In genomic region chr12:55467331-55468180, GRCm38 (mm10) we compare ENCODE assay signal across 19 mouse cellular contexts. TPM values are rescaled to one million over a fixed set of nuclear protein-coding genes. Genes with fewer than 3 reads are reported as not detected.
DNase-seq lines count a peak whose midpoint lies in the region; ATAC-seq and TF ChIP-seq lines count a peak whose summit lies in the region.
"Had no signal": no experiment of that assay in that cellular context is flagged by ENCODE, and none has a peak within 500 bp of the region (broad histone marks: within the 10 kb centered on the region; RNA-seq: fewer than 3 reads in every experiment).

No protein-coding gene starts in this region.

- no peaks in the 10 kb centered on the region for H3K36me3 ChIP-seq in liver, adult 2 months (ENCODE audit: control insufficient read depth, insufficient read depth, low read length)
- no peaks in the 10 kb centered on the region for H3K36me3 ChIP-seq in liver, embryonic 11.5 days (ENCODE audit: control insufficient read depth, insufficient read depth, low read length)
- H3K36me3 ChIP-seq in midbrain, embryonic 11.5 days (ENCODE audit: control insufficient read depth, insufficient read depth, low read length): no peaks in the 10 kb centered on the region
- H3K36me3 ChIP-seq in midbrain, embryonic 15.5 days (replicated peaks): no peaks in the 10 kb centered on the region
- H3K36me3 ChIP-seq: embryonic facial prominence, embryonic 15.5 days; limb, embryonic 12.5 days; midbrain, embryonic 12.5 days had no signal

- TF ChIP-seq CTCF in liver, adult 2 months (IDR thresholded peaks at IDR 0.05; ENCODE audit: low read depth, low read length): no peak

- WGBS in liver, adult 2 months: 43% methylated on average over 10 of the region's 10 CpGs
- WGBS in liver, embryonic 11.5 days: 28% methylated on average over 10 of the region's 10 CpGs
- 39% methylated on average over 10 of the region's 10 CpGs for WGBS in midbrain, embryonic 11.5 days
- 55% methylated on average over 10 of the region's 10 CpGs for WGBS in midbrain, embryonic 15.5 days

- no peaks in the 10 kb centered on the region for H3K9me3 ChIP-seq in liver, embryonic 11.5 days (ENCODE audit: control insufficient read depth, low read length)
- no peaks in the 10 kb centered on the region for H3K9me3 ChIP-seq in midbrain, embryonic 11.5 days (ENCODE audit: control insufficient read depth, low read length)
- H3K9me3 ChIP-seq in midbrain, embryonic 15.5 days: no peaks in the 10 kb centered on the region
- H3K9me3 ChIP-seq: embryonic facial prominence, embryonic 15.5 days; limb, embryonic 12.5 days; midbrain, embryonic 12.5 days had no signal

- no peaks in the 10 kb centered on the region for H3K79me2 ChIP-seq in liver, adult 2 months (ENCODE audit: control insufficient read depth, insufficient read depth, low read length)

- peak overlapping the region; percentile 59 for H3K27ac ChIP-seq in liver, adult 2 months (replicated peaks; ENCODE audit: insufficient read depth, low read depth, low read length)
- H3K27ac ChIP-seq in liver, embryonic 11.5 days (ENCODE audit: low read depth, low read length): no peak overlapping the region
- no peak overlapping the region for H3K27ac ChIP-seq in midbrain, embryonic 11.5 days (ENCODE audit: low read depth, low read length)
- no peak overlapping the region for H3K27ac ChIP-seq in midbrain, embryonic 15.5 days
- H3K27ac ChIP-seq: limb, embryonic 12.5 days; midbrain, embryonic 12.5 days had no signal

- ATAC-seq in liver, embryonic 11.5 days (replicated peaks; ENCODE audit: low FRiP score): no peak
- ATAC-seq in midbrain, embryonic 11.5 days (ENCODE audit: low FRiP score): peak; percentile 19; the same call in 1 of the 2 replicates
- ATAC-seq in midbrain, embryonic 15.5 days (replicated peaks): no peak
- ATAC-seq: Patski had no signal

- no peak overlapping the region for H3K4me2 ChIP-seq in liver, embryonic 11.5 days
- no peak overlapping the region for H3K4me2 ChIP-seq in midbrain, embryonic 11.5 days
- no peak overlapping the region for H3K4me2 ChIP-seq in midbrain, embryonic 15.5 days
- H3K4me2 ChIP-seq: embryonic facial prominence, embryonic 15.5 days; limb, embryonic 12.5 days; midbrain, embryonic 12.5 days had no signal

- H3K4me1 ChIP-seq in liver, adult 2 months (ENCODE audit: control insufficient read depth, insufficient read depth, low read length): peaks cover 27% of the 10 kb centered on the region
- peaks cover 9% of the 10 kb centered on the region; the same call in 1 of the 2 replicates for H3K4me1 ChIP-seq in liver, embryonic 11.5 days (replicated peaks; ENCODE audit: control insufficient read depth, insufficient read depth, low read length)
- peaks cover 23% of the 10 kb centered on the region for H3K4me1 ChIP-seq in midbrain, embryonic 11.5 days (ENCODE audit: control insufficient read depth, insufficient read depth, low read length)
- H3K4me1 ChIP-seq in midbrain, embryonic 15.5 days: peaks cover 28% of the 10 kb centered on the region

- TF ChIP-seq POLR2A in liver, adult 2 months (IDR thresholded peaks at IDR 0.05; ENCODE audit: extremely low read depth, insufficient read depth, low read length): 0 out of 2 replicates have a peak, but pooled peaks have one; percentile 24

- no peak overlapping the region for H3K4me3 ChIP-seq in liver, adult 2 months (ENCODE audit: insufficient read depth, low read depth, low read length)
- H3K4me3 ChIP-seq in liver, embryonic 11.5 days (ENCODE audit: low read depth, low read length): no peak overlapping the region
- H3K4me3 ChIP-seq in midbrain, embryonic 11.5 days (ENCODE audit: low read depth, low read length): no peak overlapping the region
- no peak overlapping the region for H3K4me3 ChIP-seq in midbrain, embryonic 15.5 days
- H3K4me3 ChIP-seq: embryonic facial prominence, embryonic 15.5 days; limb, embryonic 12.5 days; midbrain, embryonic 12.5 days had no signal

- H3K9ac ChIP-seq in liver, adult 2 months (ENCODE audit: low read depth, low read length): peak overlapping the region; percentile 26; the same call in 1 of the 2 replicates
- no peak overlapping the region for H3K9ac ChIP-seq in liver, embryonic 11.5 days (ENCODE audit: low read depth, low read length)
- H3K9ac ChIP-seq in midbrain, embryonic 11.5 days (ENCODE audit: low read length): no peak overlapping the region
- no peak overlapping the region for H3K9ac ChIP-seq in midbrain, embryonic 15.5 days
- H3K9ac ChIP-seq: embryonic facial prominence, embryonic 15.5 days; limb, embryonic 12.5 days; midbrain, embryonic 12.5 days had no signal

- H3K27me3 ChIP-seq in liver, adult 2 months (ENCODE audit: control insufficient read depth, insufficient read depth, low read length): no peaks in the 10 kb centered on the region
- no peaks in the 10 kb centered on the region for H3K27me3 ChIP-seq in liver, embryonic 11.5 days (replicated peaks; ENCODE audit: control insufficient read depth, insufficient read depth, low read length)
- no peaks in the 10 kb centered on the region for H3K27me3 ChIP-seq in midbrain, embryonic 11.5 days (ENCODE audit: control insufficient read depth, insufficient read depth, low read length)
- no peaks in the 10 kb centered on the region for H3K27me3 ChIP-seq in midbrain, embryonic 15.5 days (replicated peaks)
- H3K27me3 ChIP-seq: embryonic facial prominence, embryonic 15.5 days; Patski had no signal

- DNase-seq in embryo, embryonic 10 days (ENCODE audit: low spot score): peak; percentile 33
- DNase-seq in embryo, embryonic 9.5 days (ENCODE audit: extremely low spot score): no peak
- peak; percentile 98 for DNase-seq in liver, adult 2 months (ENCODE audit: extremely low read depth, low read depth, low spot score)
- DNase-seq in liver, embryonic 11.5 days (ENCODE audit: low spot score): no peak
- peak; percentile 84 for DNase-seq in midbrain, embryonic 11.5 days (ENCODE audit: low spot score, missing footprints)
- DNase-seq in thymus, postnatal 14 days: no peak
- no peak for DNase-seq in MN1 (ENCODE audit: low spot score)
- DNase-seq: B cell, adult 2 months; cerebellum, adult 11-12 months; gastrocnemius, postnatal 10 days; kidney, adult 8-10 months; kidney, postnatal 36 days; layer of hippocampus, adult 9-11 months; right cerebral cortex, adult 18-20 months had no signal

RNA-seq across cellular contexts. Expression of gene Nfkbia, which starts 24.9 kb away (rescaled TPM):
- 85.6 and 110 TPM in 2 replicates for total RNA-seq in liver, adult 2 months (2014; rRNA removed)
- polyA plus RNA-seq in liver, adult 2 months (2012; rRNA removed): 75.3 and 76.4 TPM in 2 replicates
- 25.8 TPM in 2 replicates for polyA plus RNA-seq in liver, embryonic 11.5 days (2014; fragmentation: Nextera tagmentation; extraction: Ambion mirVana)
- 43.1 and 45.0 TPM in 2 replicates for polyA plus RNA-seq in midbrain, embryonic 11.5 days (2014; fragmentation: Nextera tagmentation; extraction: Ambion mirVana)
- 60.0 and 63.8 TPM in 2 replicates for polyA plus RNA-seq in midbrain, embryonic 15.5 days (2015; fragmentation: Nextera tagmentation; extraction: Ambion mirVana)

Comparison
In these comparisons a context has a peak if more than half of its experiments do, and no peak if none do; other contexts are left out.
1. DNase-seq: peak in embryo, embryonic 10 days (single experiment), liver, adult 2 months (single experiment) and midbrain, embryonic 11.5 days (single experiment); none in embryo, embryonic 9.5 days (single experiment), liver, embryonic 11.5 days (single experiment), thymus, postnatal 14 days (single experiment) and MN1 (single experiment).